Mouse (Mus musculus) intestine, embryonic 15.5 days (tissue): Measurements from ENCODE around the gene Pitx3. TPM values are rescaled to one million over a fixed set of nuclear protein-coding genes. Genes with fewer than 3 reads are reported as not detected.
"Not testable (repeated sequence)": the region's sequence is repeated elsewhere in the genome, so short reads cannot be mapped to it uniquely, and the experiment has no call there.

Source experiments
- ATAC-seq: fragments of 200-750 bp; cut with Nextera tagmentation; 2 replicates; pipeline ENCODE4 v1.8.0; 2017; ENCODE audit warnings: moderate TSS enrichment, moderate library complexity
- H3K27ac ChIP-seq: fragments of 300-500 bp; sonication (generic); 2 replicates; pipeline ENCODE4 v1.5.1; 2015; ENCODE audit warnings: mild to moderate bottlenecking, inconsistent platforms
- H3K27me3 ChIP-seq: fragments of 300-500 bp; sonication (generic); replicated peaks from 2 replicates; pipeline ENCODE4 v1.6.1; 2015; ENCODE audit warnings: inconsistent platforms
- H3K36me3 ChIP-seq: fragments of 300-500 bp; sonication (generic); 2 replicates; pipeline ENCODE4 v1.6.1; 2015; ENCODE audit warnings: inconsistent platforms
- H3K4me1 ChIP-seq: fragments of 300-500 bp; sonication (generic); replicated peaks from 2 replicates; pipeline ENCODE4 v1.6.1; 2015; ENCODE audit warnings: inconsistent platforms
- H3K4me2 ChIP-seq: fragments of 300-500 bp; sonication (generic); replicated peaks from 2 replicates; pipeline ENCODE4 v1.6.1; 2015; ENCODE audit warnings: mild to moderate bottlenecking, inconsistent platforms
- H3K4me3 ChIP-seq: fragments of 300-500 bp; sonication (generic); replicated peaks from 2 replicates; pipeline ENCODE4 v1.5.1; 2015; ENCODE audit warnings: inconsistent platforms
- H3K9ac ChIP-seq: fragments of 300-500 bp; sonication (generic); 2 replicates; pipeline ENCODE4 v1.6.1; 2015; ENCODE audit warnings: inconsistent platforms
- H3K9me3 ChIP-seq: fragments of 300-500 bp; sonication (generic); 2 replicates; pipeline ENCODE4 v1.6.1; 2016; ENCODE audit warnings: inconsistent platforms
- WGBS: fragments of 180-500 bp; shearing (Covaris S2); methylation state at CpG from one replicate; pipeline ENCODE4 v1.1.7; 2015; 5-methylcytosine and 5-hydroxymethylcytosine counted together
- polyA plus RNA-seq: library from polyadenylated mRNA; unstranded; fragments of >200 nt; fragmentation: Nextera tagmentation; extraction: Ambion mirVana; gene quantifications from 2 replicates; pipeline ENCODE4 v1.2.1, GENCODE M21; 2015

The Pitx3 gene
- polyA plus RNA-seq, 1 experiment from 2014 or later = not detected

DNA sequence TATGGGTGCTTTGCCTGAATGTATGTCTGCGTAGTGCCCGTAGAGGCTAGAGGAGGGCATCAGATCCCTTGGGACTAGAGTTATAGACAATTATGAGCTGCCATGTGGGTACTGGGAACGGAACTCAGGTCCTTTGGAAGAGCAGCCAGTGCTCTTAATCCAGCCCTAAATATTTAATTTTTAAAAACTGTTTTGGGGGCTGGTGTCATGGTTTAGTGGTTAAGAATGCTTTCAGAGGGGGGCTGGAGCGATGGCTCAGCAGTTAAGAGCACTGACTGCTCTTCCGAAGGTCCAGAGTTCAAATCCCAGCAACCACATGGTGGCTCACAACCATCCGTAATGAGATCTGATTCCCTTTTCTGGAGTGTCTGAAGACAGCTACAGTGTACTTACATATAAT is 18.4 kb downstream of the Pitx3 start:
- not testable (repeated sequence) for H3K4me2 ChIP-seq, H3K4me3 ChIP-seq, H3K4me1 ChIP-seq, H3K27ac ChIP-seq, H3K9ac ChIP-seq, H3K9me3 ChIP-seq, H3K36me3 ChIP-seq, ATAC-seq
- peaks cover 34% of the 10 kb centered on the region for H3K27me3 ChIP-seq
- WGBS = 74% methylated on average over 6 of the region's 6 CpGs

DNA sequence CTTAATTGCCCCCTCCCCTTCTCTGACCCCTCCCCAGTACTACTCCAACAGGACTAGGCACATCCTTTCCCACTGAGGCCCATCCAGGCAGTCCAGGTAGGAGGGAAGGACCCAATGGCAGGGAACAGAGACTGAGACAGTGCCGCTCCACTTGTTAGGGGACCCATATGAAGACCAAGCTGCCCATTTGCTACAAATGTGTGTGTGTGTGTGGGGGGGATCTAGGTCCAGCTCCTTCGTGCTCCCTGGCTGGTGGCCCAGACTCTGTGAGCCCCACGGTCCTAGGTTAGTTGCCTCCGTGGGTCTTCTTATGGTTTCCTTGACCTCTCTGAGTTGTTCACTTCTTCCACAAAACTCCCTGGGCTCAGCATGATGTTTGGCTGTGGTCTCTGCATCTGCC is 21.8 kb downstream of the Pitx3 start:
- Histone ChIP-seq H3K27ac (no peak overlapping the region), H3K36me3 (no peaks in the 10 kb centered on the region), H3K9ac (no peak overlapping the region), H3K9me3 (no peaks in the 10 kb centered on the region), H3K4me2 (no peak overlapping the region), H3K27me3 (0 out of 2 replicates have a peak, but pooled peaks cover 5% of the 10 kb centered on the region), H3K4me3 (no peak overlapping the region), H3K4me1 (no peaks in the 10 kb centered on the region; the same call in 1 of the 2 replicates)
- 85% methylated on average over 4 of the region's 4 CpGs for WGBS
- ATAC-seq = no peak

DNA sequence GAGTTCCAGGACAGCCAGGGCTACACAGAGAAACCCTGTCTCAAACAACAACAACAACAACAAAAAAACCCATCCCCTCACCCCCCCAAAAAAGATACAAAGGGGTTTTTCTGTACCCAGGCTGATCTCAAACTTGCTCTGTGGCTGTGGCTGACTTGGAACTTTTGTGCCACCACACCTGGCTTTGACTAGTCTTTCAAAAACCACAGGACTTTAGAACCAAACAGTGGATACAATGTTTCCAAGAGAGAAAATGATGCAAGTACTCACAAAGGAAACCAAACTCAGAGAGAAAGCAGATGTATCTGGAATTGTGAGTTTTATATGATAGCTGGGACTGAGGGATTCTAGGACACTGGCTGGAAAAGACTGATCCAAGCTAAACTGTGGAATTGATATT is 23.5 kb downstream of the Pitx3 start:
- Histone ChIP-seq H3K4me3 (no peak overlapping the region), H3K4me1 (no peaks in the 10 kb centered on the region), H3K4me2 (no peak overlapping the region), H3K27ac (no peak overlapping the region), H3K9ac (no peak overlapping the region), H3K27me3 (no peaks in the 10 kb centered on the region), H3K9me3 (no peaks in the 10 kb centered on the region), H3K36me3 (no peaks in the 10 kb centered on the region)
- ATAC-seq = no peak

DNA sequence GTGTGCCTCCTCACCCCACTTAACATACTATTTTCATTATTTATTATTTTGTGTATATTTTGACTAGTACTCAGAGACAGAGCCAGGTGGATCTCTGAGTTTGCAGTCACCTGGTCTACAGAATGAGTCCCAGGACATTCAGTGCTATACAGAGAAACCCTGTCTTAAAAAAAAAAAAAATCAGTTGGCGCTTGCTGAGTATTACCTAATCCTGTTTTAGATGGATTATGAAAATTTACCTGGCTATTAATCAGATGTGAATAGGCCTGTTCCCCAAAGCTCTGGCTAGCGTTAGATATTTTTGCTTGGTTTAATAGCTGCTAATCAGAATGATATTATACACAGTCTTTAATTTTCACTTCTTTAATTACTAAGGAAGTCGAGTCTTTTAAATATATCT is 24.2 kb downstream of the Pitx3 start:
- Histone ChIP-seq H3K4me2 (no peak overlapping the region), H3K9ac (no peak overlapping the region), H3K9me3 (no peaks in the 10 kb centered on the region), H3K27ac (no peak overlapping the region), H3K27me3 (no peaks in the 10 kb centered on the region), H3K4me3 (no peak overlapping the region), H3K4me1 (no peaks in the 10 kb centered on the region), H3K36me3 (no peaks in the 10 kb centered on the region)
- 81% methylated on average over 3 of the region's 3 CpGs for WGBS
- no peak for ATAC-seq

DNA sequence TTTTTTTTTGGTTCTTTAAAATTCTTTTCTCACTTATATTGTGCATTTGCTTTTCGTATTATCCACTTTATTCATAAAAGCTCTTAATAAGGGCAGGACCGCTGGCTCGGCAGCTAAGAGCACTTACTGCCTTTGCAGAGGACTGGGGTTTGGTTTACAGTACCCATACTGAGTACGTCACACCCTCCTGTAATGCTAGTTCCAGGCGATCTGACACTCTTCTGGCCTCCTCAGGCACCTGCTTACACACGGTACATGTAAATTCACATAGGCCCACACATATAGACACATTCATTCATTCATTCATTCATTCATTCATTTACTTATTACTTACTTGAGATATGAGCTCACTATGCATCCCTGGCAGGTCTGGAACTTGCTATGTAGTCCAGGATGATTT is 27.3 kb downstream of the Pitx3 start:
- WGBS = 67% methylated on average over 6 of the region's 6 CpGs
- Histone ChIP-seq H3K4me1 (no peaks in the 10 kb centered on the region), H3K4me2 (no peak overlapping the region), H3K9me3 (no peaks in the 10 kb centered on the region), H3K27ac (no peak overlapping the region), H3K27me3 (no peaks in the 10 kb centered on the region), H3K36me3 (no peaks in the 10 kb centered on the region), H3K4me3 (no peak overlapping the region), H3K9ac (no peak overlapping the region)
- no peak for ATAC-seq

DNA sequence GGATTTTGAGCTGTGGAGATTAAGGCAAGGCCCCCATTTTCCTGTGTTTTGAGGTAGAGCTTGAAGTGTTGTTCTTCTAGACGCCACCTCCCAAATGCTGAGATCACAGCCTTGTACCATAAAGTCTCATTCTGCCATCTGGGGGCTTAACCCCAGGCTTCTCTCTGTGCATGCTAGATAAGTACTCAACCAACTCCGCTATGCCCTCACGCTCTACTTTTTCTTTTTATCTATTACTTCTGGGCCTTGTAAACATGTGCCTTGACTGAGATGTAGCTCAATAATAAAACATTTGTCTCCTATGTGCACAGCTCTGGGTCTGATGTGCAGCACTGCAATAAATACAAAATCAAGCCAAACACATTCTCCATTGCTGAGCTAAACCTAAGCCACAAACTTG is 28.7 kb downstream of the Pitx3 start:
- H3K4me3 ChIP-seq = no peak overlapping the region
- H3K27me3 ChIP-seq = no peaks in the 10 kb centered on the region
- WGBS = 84% methylated on average over 3 of the region's 3 CpGs
- H3K36me3 ChIP-seq = no peaks in the 10 kb centered on the region
- H3K9me3 ChIP-seq = no peaks in the 10 kb centered on the region
- no peaks in the 10 kb centered on the region for H3K4me1 ChIP-seq
- no peak overlapping the region for H3K27ac ChIP-seq
- no peak for ATAC-seq
- H3K9ac ChIP-seq = no peak overlapping the region
- H3K4me2 ChIP-seq = no peak overlapping the region

DNA sequence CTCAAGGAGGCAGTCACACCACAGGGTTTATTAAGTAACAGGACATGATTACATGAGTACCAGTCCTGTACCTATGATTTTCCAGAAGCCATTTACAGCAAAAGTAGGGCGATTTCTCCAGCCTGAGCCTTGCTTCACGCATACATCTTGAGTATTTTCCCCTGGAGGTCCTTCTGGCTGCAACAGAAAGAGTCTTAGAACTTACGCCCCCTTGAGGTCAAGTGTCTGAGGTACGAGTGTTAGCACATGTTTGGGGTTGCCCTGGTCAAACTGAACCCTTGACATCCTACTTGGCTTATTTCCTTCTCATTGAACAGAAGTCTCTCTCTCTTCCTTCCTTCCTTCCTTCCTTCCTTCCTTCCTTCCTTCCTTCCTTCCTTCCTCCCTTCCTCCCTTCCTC is 33.5 kb downstream of the Pitx3 start:
- no peak overlapping the region for H3K27ac ChIP-seq
- H3K4me1 ChIP-seq = no peaks in the 10 kb centered on the region
- 55% methylated on average over 4 of the region's 4 CpGs for WGBS
- H3K9me3 ChIP-seq = no peaks in the 10 kb centered on the region
- no peak for ATAC-seq
- H3K9ac ChIP-seq = no peak overlapping the region
- no peak overlapping the region for H3K4me3 ChIP-seq
- H3K36me3 ChIP-seq = no peaks in the 10 kb centered on the region
- no peak overlapping the region for H3K4me2 ChIP-seq
- H3K27me3 ChIP-seq = no peaks in the 10 kb centered on the region

DNA sequence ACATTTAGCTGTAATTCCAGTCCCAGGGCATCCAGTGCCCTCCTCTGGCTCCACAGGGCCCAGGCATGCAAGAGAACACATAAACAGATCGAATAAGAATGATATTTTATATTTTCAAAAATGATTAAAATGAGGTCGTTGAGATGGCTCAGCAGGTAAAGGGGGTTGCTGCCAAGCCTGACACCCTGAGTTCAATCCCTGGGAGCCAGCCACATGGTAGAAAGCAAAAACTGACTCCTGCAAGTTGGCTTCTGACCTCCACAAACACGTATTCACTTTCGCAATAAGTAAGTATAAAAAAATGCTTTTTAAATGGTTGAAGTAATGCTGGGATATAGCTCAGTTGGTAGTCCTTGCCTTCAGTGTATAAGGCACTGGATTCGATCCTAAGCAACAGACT is 37.3 kb downstream of the Pitx3 start:
- H3K36me3 ChIP-seq = no peaks in the 10 kb centered on the region
- no peaks in the 10 kb centered on the region for H3K9me3 ChIP-seq
- no peak for ATAC-seq
- no peaks in the 10 kb centered on the region for H3K4me1 ChIP-seq
- H3K27me3 ChIP-seq = no peaks in the 10 kb centered on the region
- H3K4me3 ChIP-seq = no peak overlapping the region
- 82% methylated on average over 5 of the region's 5 CpGs for WGBS
- no peak overlapping the region for H3K27ac ChIP-seq
- H3K9ac ChIP-seq = no peak overlapping the region
- no peak overlapping the region for H3K4me2 ChIP-seq

DNA sequence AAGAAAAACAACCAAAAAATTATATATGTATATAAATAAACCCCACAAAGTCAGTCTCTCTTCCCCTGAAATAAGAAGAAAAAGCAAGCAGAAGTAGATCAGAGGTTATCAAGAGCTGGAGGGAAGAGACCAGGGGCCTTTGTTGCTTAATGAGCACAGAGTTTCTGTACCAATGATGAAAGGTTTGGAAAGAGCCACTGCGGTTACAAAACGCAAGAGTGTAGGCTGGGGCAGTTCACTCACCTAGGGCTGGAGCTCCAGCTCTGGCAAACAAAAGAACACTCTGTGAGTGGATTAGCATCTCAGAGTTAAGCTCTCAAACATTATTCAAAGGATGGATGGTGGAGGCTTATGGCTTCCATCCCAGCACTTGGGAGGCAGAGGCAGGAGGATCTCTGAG is 37.9 kb downstream of the Pitx3 start:
- no peaks in the 10 kb centered on the region for H3K27me3 ChIP-seq
- no peak overlapping the region for H3K9ac ChIP-seq
- H3K36me3 ChIP-seq = no peaks in the 10 kb centered on the region
- H3K27ac ChIP-seq = no peak overlapping the region
- no peak overlapping the region for H3K4me2 ChIP-seq
- H3K9me3 ChIP-seq = no peaks in the 10 kb centered on the region
- no peak overlapping the region for H3K4me3 ChIP-seq
- no peak for ATAC-seq
- WGBS = 83% methylated on average over 2 of the region's 2 CpGs
- H3K4me1 ChIP-seq = no peaks in the 10 kb centered on the region

DNA sequence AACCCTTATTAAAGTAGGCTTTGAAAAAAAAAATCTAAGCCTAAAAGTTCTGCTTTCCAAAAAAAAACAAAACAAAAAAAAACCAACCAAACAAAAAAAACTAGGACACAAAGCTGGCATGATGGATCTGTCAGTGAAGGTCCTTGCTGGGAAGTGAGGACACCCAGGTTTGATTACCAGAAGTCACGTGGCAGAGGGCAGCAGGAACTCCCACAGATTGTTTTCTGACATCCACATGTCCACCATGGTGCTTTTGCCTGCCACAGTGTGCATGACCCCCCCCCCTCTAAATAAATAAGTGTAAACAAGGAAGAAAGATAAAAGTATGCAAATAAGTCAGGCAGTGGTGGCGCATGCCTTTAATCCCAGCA is 44.0 kb downstream of the Pitx3 start:
- Histone ChIP-seq H3K36me3 (no peaks in the 10 kb centered on the region), H3K9ac (no peak overlapping the region), H3K4me1 (no peaks in the 10 kb centered on the region), H3K27ac (no peak overlapping the region), H3K4me2 (no peak overlapping the region), H3K27me3 (no peaks in the 10 kb centered on the region), H3K9me3 (no peaks in the 10 kb centered on the region), H3K4me3 (no peak overlapping the region)
- 70% methylated on average over 2 of the region's 2 CpGs for WGBS
- no peak for ATAC-seq

DNA sequence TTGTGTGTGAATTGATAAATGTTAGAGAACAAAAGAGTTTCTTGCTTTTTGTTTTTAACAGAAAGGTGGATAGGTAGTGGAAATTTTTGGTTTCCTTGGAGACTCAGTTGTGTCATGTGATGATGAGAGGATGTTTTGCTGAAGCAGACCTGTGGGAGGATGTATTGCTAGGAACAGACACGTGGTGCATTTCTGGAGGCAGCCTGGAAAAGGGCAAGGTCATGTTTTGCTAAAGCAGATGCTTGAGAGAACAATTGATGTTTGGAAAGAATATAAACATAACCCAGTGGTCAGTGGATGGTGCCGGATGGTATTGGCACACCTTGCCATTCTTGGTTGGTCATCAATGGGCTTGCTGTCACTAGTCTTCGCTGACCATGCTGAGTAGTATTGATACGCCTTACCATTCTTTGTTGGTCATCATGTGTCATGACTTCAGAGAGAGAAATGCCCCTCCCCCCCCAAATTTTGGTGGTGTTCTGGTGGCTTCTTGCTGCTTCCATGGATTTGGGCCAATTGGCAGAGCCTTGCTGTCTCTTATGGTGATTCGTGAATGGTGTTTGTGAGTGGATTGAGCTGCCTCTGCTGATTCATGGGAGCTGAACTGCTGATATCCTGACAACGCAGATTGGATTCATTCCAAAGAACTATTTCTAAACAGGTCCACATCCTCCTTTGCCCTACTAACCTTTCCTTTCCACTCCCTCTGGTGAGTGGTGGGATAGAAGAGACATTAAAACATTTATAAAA is 44.5 kb downstream of the Pitx3 start:
- no peak overlapping the region for H3K4me2 ChIP-seq
- no peaks in the 10 kb centered on the region for H3K27me3 ChIP-seq
- ATAC-seq = no peak
- no peak overlapping the region for H3K4me3 ChIP-seq
- H3K9ac ChIP-seq = no peak overlapping the region
- H3K27ac ChIP-seq = no peak overlapping the region
- no peaks in the 10 kb centered on the region for H3K9me3 ChIP-seq
- no peaks in the 10 kb centered on the region for H3K4me1 ChIP-seq
- H3K36me3 ChIP-seq = no peaks in the 10 kb centered on the region
- 72% methylated on average over 6 of the region's 6 CpGs for WGBS

DNA sequence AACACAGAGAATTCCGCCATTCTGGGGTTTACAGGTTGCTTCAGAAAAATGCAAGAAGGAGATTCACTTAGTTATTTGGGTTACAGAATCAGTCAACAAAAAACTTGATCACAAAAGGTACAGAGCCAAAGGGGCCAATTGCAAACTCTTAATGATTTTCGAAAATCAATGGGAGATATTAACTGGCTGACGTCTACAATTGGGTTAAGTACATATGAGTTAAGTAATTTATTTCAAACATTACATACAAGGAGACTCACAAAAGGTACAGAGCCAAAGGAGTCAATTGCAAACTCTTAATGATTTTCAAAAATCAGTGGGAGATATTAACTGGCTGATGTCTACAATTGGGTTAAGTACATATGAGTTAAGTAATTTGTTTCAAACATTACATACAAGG is 48.6 kb downstream of the Pitx3 start:
- ATAC-seq = no peak
- Histone ChIP-seq H3K4me2 (no peak overlapping the region), H3K9me3 (no peaks in the 10 kb centered on the region), H3K27ac (no peak overlapping the region), H3K9ac (no peak overlapping the region), H3K4me1 (no peaks in the 10 kb centered on the region), H3K27me3 (no peaks in the 10 kb centered on the region), H3K4me3 (no peak overlapping the region), H3K36me3 (no peaks in the 10 kb centered on the region)
- 85% methylated on average over 3 of the region's 3 CpGs for WGBS

DNA sequence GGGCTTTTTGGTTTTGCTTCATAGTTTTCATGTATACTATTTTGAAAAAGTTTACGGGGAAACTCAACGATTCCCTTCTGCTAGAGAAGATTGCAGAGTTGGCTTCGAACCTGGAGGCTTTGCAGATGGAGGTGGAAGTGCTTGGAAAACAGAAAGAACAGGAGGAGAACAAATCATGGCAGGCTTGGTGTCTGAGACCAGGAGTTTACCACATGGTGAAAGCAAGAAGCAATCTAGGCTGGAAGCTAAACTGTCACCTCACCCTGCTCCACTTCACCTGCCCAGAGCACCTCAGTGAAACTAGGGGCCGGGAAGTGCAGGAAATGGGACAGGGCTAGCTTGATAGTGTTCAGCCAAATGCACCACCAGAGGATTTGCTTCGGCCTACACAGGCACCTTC is 51.7 kb downstream of the Pitx3 start:
- Histone ChIP-seq H3K9me3 (no peaks in the 10 kb centered on the region), H3K27ac (no peak overlapping the region), H3K4me3 (no peak overlapping the region), H3K4me1 (no peaks in the 10 kb centered on the region), H3K9ac (no peak overlapping the region), H3K4me2 (no peak overlapping the region), H3K36me3 (no peaks in the 10 kb centered on the region), H3K27me3 (no peaks in the 10 kb centered on the region)
- WGBS = 86% methylated on average over 5 of the region's 5 CpGs
- ATAC-seq = no peak
